Mouse (Mus musculus) stomach, postnatal 0 days (tissue): ENCODE measurements around the gene Armcx6.

Experiments
- CTCF ChIP-seq: IDR thresholded peaks from 2 replicates; pipeline ENCODE4 v1.5.1; 2016; ENCODE audit warnings: antibody characterized with exemption, low read depth, mild to moderate bottlenecking, moderate library complexity
- EP300 ChIP-seq: optimal IDR thresholded peaks from 2 replicates; pipeline ENCODE3; 2016; ENCODE audit warnings: antibody characterized with exemption

GRCm38 (mm10) chrX:134746459-134746858 lies 4.8 kb downstream of the Armcx6 start:
- TF ChIP-seq CTCF, result peak; percentile 81
- no peak for TF ChIP-seq EP300
